Mouse (Mus musculus) CH12F3 (cell line): ENCODE data around the gene Cd163.

ENCODE experiments used
- in situ Hi-C: fragments of 300-500 bp; cut with MboI; formaldehyde crosslinking; loops from 2 replicates; pipeline ENCODE4 v1.14.3; 2020; ENCODE audit warnings: low sequenced_read_pairs

Gene Cd163

GRCm38 (mm10) chr6:124358953-124359352 is 54.5 kb downstream of the Cd163 start:
- in situ Hi-C loops: loop anchor here (25.0 kb wide), 1 partner anchor 422 kb away; no protein-coding TSS in a partner anchor

DNA sequence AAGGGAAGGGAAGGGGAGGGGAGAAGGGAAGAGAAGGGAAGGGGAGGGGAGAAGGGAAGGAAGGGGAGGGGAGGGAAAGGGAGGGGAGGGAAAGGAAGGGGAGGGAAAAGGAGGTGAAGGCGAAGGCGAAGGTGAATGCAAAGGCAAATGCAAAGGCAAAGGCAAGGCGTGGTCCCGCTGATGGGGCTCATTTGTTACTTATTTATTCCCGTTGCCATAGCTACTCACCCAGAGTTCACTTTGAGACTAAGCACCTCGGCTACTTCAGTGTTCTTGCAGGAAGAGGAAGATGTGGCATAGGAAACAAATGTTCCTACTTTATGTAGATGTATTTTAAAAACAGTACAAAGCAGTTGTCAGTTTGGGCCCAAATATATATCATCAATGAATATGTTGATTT is 56.1 kb downstream of the Cd163 start:
- in situ Hi-C loops: loop anchor here (25.0 kb wide), 1 partner anchor 423 kb away; no protein-coding TSS in a partner anchor

DNA sequence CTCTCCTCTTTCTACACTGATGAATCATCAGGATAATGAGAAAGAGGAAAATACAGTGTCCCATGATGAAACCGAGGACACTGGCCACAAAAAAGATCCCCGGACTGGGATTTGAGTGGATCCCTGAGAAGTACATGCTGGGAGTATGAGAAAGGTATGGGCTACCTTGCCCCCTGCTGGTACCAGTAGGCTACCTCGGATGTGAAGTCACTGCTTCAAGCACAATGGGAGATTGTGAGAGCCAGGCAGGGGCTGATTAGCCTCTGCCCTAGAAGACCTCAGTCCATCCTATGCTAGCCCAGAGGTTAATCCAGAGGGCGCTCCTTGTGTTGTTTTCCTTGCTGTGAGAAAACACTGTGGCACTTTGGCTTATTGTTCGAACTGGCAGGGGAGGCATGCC is 59.9 kb downstream of the Cd163 start:
- in situ Hi-C loops: loop anchor here (25.0 kb wide), 1 partner anchor 427 kb away; no protein-coding TSS in a partner anchor

- in situ Hi-C loops: loop anchor here (25.0 kb wide), 1 partner anchor 436 kb away; no protein-coding TSS in a partner anchor
Observed at GRCm38 (mm10) chr6:124373584-124374206, 69.2 kb downstream of the Cd163 start.

- in situ Hi-C loops: loop anchor here (5.0 to 25.0 kb wide), 2 partner anchors 112 to 437 kb away; no protein-coding TSS in a partner anchor
Observed at GRCm38 (mm10) chr6:124374683-124375082, 70.2 kb downstream of the Cd163 start.

DNA sequence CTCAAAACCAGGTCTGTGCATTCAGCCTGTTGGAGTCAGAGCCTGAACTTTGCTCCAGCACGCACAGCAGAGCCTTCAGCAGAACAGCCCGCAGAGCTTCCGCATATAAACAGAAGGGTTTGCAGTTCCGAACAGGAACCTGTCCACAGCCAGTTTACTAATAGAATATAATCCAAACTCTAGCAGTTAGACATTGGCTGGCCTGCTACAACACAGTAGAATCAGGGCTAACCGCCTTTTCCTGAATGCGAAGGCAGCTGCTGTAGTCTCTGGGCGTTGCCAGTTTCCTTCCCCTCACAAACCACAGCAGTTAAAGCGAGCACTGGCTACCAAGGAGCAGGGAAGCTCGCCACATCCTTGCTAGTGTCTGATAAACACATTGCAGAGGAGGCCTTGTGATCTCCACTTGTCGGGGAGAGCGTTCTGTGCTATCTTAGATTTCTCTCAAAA is 71.0 kb downstream of the Cd163 start:
- in situ Hi-C loops: loop anchor here (5.0 kb wide), 1 partner anchor 113 kb away; no protein-coding TSS in a partner anchor

- in situ Hi-C loops: loop anchor here (5.0 kb wide), 1 partner anchor 114 kb away; no protein-coding TSS in a partner anchor
Observed at GRCm38 (mm10) chr6:124376311-124376710, 71.9 kb downstream of the Cd163 start.

DNA sequence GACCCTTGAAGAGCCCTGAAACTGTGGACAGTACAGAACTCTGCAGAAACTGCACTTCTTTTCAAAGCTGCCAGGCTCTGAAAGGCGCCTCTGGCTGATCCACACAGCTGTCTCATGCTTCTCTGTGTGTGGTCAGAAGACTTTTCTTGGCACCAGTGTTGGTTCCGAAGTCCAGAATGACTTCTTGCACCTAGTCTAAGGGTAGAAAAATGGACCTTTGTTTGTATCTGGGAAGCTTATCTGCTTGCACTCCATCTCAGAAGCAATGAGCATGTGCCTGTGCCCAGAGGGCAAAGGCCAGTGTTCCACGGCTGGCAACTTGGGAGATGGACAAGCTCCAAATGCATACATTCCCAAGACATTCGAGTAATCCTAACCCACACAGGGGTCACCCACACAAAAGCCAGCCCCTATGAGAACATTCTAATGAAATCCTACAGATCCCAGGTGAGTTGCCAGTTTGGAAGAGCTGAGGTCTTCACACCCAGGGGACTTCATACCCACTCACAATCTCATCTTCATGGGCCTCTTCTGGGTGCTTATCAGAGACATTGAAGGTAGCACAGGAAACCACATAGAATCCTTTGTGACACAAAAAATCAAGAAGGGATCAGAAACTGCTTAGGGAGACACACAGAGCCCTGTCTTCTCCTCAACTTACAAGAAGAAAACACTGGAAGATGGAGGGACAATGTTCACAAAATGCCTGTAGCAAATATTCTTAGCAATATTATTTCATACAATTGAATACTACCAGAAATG is 73.2 kb downstream of the Cd163 start:
- in situ Hi-C loops: loop anchor here (5.0 kb wide), 1 partner anchor 115 kb away; no protein-coding TSS in a partner anchor

DNA sequence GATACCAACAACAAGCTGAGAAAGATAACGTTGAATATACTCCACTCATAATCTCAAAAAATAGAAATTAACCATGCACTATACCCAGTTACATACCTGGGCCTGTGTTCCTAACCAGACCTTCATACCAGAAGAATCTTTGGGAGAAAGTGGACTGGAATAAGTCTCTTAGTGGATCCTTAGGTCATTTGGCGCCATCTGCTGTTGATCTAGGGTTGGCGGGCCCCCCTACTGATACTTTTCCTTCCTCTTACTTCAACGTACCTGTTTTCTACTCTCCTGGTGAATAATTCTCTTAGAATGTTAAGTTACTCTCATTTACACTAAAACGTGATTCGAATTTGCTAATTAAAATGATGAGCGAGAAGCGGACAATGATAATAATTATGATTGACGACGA is 74.9 kb downstream of the Cd163 start:
- in situ Hi-C loops: loop anchor here (5.0 kb wide), 1 partner anchor 117 kb away; no protein-coding TSS in a partner anchor
